In the genomic region with DNA sequence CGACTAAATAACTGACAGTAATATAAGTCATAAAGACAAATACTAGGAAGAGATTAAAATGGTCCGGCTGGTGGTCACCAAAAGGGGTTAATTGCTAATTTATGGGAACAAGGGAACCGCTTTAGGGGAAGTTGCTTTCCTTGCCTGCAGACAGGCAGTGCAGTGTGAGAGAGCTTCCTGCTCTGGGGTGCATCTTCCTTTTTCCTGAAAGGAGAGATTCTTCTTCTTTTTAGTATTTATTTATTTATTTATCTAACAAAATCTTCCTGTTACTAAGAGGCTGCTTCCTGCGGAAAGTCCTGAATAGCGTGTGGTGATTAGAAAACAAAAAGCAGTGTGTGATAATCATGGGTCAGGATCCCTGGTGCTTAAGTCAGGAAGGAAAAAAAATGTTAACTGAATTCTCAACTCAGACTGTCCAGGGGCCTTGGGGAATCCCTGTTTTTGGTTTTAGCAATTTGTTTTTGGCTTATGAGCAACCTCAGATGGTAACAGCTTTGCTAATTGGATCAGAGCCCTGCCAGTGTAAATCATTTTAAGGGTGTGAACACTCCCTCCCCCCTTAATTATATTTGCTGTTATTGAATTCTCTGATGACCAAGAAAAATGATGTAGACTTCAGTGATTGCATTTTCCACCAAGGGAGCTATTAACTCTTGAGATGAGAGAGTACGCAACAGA, we compare ENCODE assay signal across 12 mouse cellular contexts.
DNase-seq lines count a peak whose midpoint lies in the region; ATAC-seq and TF ChIP-seq lines count a peak whose summit lies in the region.
"Had no signal": no experiment of that assay in that cellular context is flagged by ENCODE, and none has a peak within 500 bp of the region (broad histone marks: within the 10 kb centered on the region; RNA-seq: fewer than 3 reads in every experiment).

No protein-coding gene starts in this region.

- no peak for ATAC-seq in heart, postnatal 0 days (ENCODE audit: insufficient read depth, low read depth)
- no peak for ATAC-seq in liver, embryonic 15.5 days (ENCODE audit: insufficient read depth)
- no peak for ATAC-seq in stomach, postnatal 0 days (ENCODE audit: low FRiP score, low TSS enrichment)

- H3K27ac ChIP-seq in heart, postnatal 0 days (ENCODE audit: low read depth): peak overlapping the region; percentile 5; the same call in 1 of the 2 replicates
- H3K27ac ChIP-seq in brown adipose tissue, adult 24 weeks (replicated peaks; ENCODE audit: low read depth, low read length): peak overlapping the region; percentile 64
- H3K27ac ChIP-seq in liver, embryonic 15.5 days (replicated peaks): no peak overlapping the region
- no peak overlapping the region for H3K27ac ChIP-seq in stomach, postnatal 0 days (replicated peaks)
- H3K27ac ChIP-seq: embryonic facial prominence, embryonic 15.5 days; heart, adult 2 months; left cerebral cortex, adult 2 months; midbrain, embryonic 10.5 days had no signal

- peaks cover 9% of the 10 kb centered on the region; the same call in 1 of the 2 replicates for H3K9me3 ChIP-seq in heart, postnatal 0 days (replicated peaks; ENCODE audit: control insufficient read depth, low read length)
- no peaks in the 10 kb centered on the region for H3K9me3 ChIP-seq in liver, embryonic 15.5 days (replicated peaks)
- no peaks in the 10 kb centered on the region for H3K9me3 ChIP-seq in stomach, postnatal 0 days (ENCODE audit: control insufficient read depth, low read length)

- H3K4me2 ChIP-seq in heart, postnatal 0 days (ENCODE audit: low read depth, low read length): no peak overlapping the region
- H3K4me2 ChIP-seq in liver, embryonic 15.5 days: peak overlapping the region; percentile 3; the same call in 1 of the 2 replicates
- H3K4me2 ChIP-seq in stomach, postnatal 0 days (replicated peaks; ENCODE audit: low read depth): no peak overlapping the region
- H3K4me2 ChIP-seq: embryonic facial prominence, embryonic 15.5 days had no signal

- H3K9ac ChIP-seq in heart, postnatal 0 days (replicated peaks; ENCODE audit: low read depth, low read length): no peak overlapping the region
- no peak overlapping the region for H3K9ac ChIP-seq in liver, embryonic 15.5 days
- no peak overlapping the region for H3K9ac ChIP-seq in stomach, postnatal 0 days (ENCODE audit: low read length)
- H3K9ac ChIP-seq: embryonic facial prominence, embryonic 15.5 days had no signal

- no peak for TF ChIP-seq CTCF in heart, postnatal 0 days (IDR thresholded peaks at IDR 0.05; ENCODE audit: low read depth)
- no peak for TF ChIP-seq CTCF in stomach, postnatal 0 days (IDR thresholded peaks at IDR 0.05; ENCODE audit: low read depth)

- intact Hi-C loops in heart, postnatal 25 days (cut with DNase I): no loop called here

- no peaks in the 10 kb centered on the region for H3K27me3 ChIP-seq in heart, postnatal 0 days (ENCODE audit: control insufficient read depth, insufficient read depth, low read length)
- no peaks in the 10 kb centered on the region for H3K27me3 ChIP-seq in liver, embryonic 15.5 days
- no peaks in the 10 kb centered on the region for H3K27me3 ChIP-seq in stomach, postnatal 0 days (ENCODE audit: control insufficient read depth, insufficient read depth, low read length)
- H3K27me3 ChIP-seq: embryonic facial prominence, embryonic 15.5 days had no signal

- no peaks in the 10 kb centered on the region for H3K4me1 ChIP-seq in heart, postnatal 0 days (ENCODE audit: control insufficient read depth, insufficient read depth)
- H3K4me1 ChIP-seq in brown adipose tissue, adult 24 weeks (ENCODE audit: control insufficient read depth, insufficient read depth, insufficient read length, low read length): peaks cover 16% of the 10 kb centered on the region
- no peaks in the 10 kb centered on the region for H3K4me1 ChIP-seq in liver, embryonic 15.5 days (replicated peaks)
- H3K4me1 ChIP-seq in stomach, postnatal 0 days (replicated peaks; ENCODE audit: control insufficient read depth, insufficient read depth): no peaks in the 10 kb centered on the region; the same call in 1 of the 2 replicates

- H3K36me3 ChIP-seq in heart, postnatal 0 days (replicated peaks; ENCODE audit: control insufficient read depth, insufficient read depth, low read length): no peaks in the 10 kb centered on the region
- H3K36me3 ChIP-seq in liver, embryonic 15.5 days (replicated peaks): no peaks in the 10 kb centered on the region
- H3K36me3 ChIP-seq in stomach, postnatal 0 days (ENCODE audit: control insufficient read depth, insufficient read depth, low read length): no peaks in the 10 kb centered on the region
- H3K36me3 ChIP-seq: embryonic facial prominence, embryonic 15.5 days; midbrain, embryonic 10.5 days had no signal

- no peak for DNase-seq in heart, postnatal 0 days (ENCODE audit: low spot score)
- DNase-seq in heart, postnatal 25 days (ENCODE audit: low spot score): no peak
- DNase-seq in MEL-GATA-1-ER (ENCODE audit: extremely low read depth, low read depth): peak; percentile 34
- DNase-seq in right cerebral cortex, postnatal 10 days (ENCODE audit: low spot score in 2 of 2): no peak
- no peak for DNase-seq in stomach, postnatal 0 days (ENCODE audit: low spot score)
- DNase-seq: thymus, adult 2 months had no signal

- WGBS in heart, postnatal 0 days: 40% methylated on average over 6 of the region's 6 CpGs
- WGBS in liver, embryonic 15.5 days (ENCODE audit: insufficient replicate concordance): 21% methylated on average over 6 of the region's 6 CpGs
- WGBS in stomach, postnatal 0 days: 43% methylated on average over 6 of the region's 6 CpGs

- H3K4me3 ChIP-seq in heart, postnatal 0 days (ENCODE audit: low read depth, low read length): no peak overlapping the region
- no peak overlapping the region for H3K4me3 ChIP-seq in brown adipose tissue, adult 24 weeks (ENCODE audit: insufficient read depth, low read depth, low read length)
- H3K4me3 ChIP-seq in liver, embryonic 15.5 days (replicated peaks): no peak overlapping the region
- no peak overlapping the region for H3K4me3 ChIP-seq in stomach, postnatal 0 days (ENCODE audit: low read depth, low read length)
- H3K4me3 ChIP-seq: embryonic facial prominence, embryonic 15.5 days; heart, adult 2 months; left cerebral cortex, adult 2 months; midbrain, embryonic 10.5 days had no signal

- no peak for TF ChIP-seq EP300 in heart, postnatal 0 days (IDR thresholded peaks at IDR 0.05; ENCODE audit: low read depth)
- no peak for TF ChIP-seq EP300 in stomach, postnatal 0 days (optimal IDR thresholded peaks at IDR 0.05)

Comparison
In these comparisons a context has a peak if more than half of its experiments do, and no peak if none do; other contexts are left out.
1. H3K27ac ChIP-seq: peak in heart, postnatal 0 days (single experiment) and brown adipose tissue, adult 24 weeks (single experiment); none in liver, embryonic 15.5 days (single experiment) and stomach, postnatal 0 days (single experiment).